Mouse (Mus musculus) G1E (cell line): Measurements from ENCODE around the gene Prkar1a. TPM values are rescaled to one million over a fixed set of nuclear protein-coding genes. Genes with fewer than 3 reads are reported as not detected.

Experiments used
- ATAC-seq: 2 replicates; pipeline ENCODE4 v1.8.0; 2016; ENCODE audit warnings: mild to moderate bottlenecking; ENCODE audit not compliant: insufficient number of reproducible peaks, poor library complexity, low FRiP score, severe bottlenecking; ENCODE audit errors: extremely low read depth
- DNase-seq: peaks from one replicate; pipeline ENCODE4 v3.0.0; 2012; ENCODE audit warnings: low spot score
- H3K27me3 ChIP-seq: 2 replicates; pipeline ENCODE4 v1.6.1; 2012; ENCODE audit warnings: mild to moderate bottlenecking, low read length, inconsistent platforms; ENCODE audit not compliant: insufficient read depth
- H3K36me3 ChIP-seq: replicated peaks from 2 replicates; pipeline ENCODE3; 2012; ENCODE audit warnings: mild to moderate bottlenecking, inconsistent platforms
- H3K4me1 ChIP-seq: 2 replicates; pipeline ENCODE4 v1.6.1; 2012; ENCODE audit warnings: low read depth, low read length, inconsistent platforms, mixed read lengths; ENCODE audit not compliant: insufficient read depth
- H3K4me3 ChIP-seq: 2 replicates; pipeline ENCODE4 v1.5.1; 2012; ENCODE audit warnings: low read depth, mild to moderate bottlenecking, inconsistent platforms, low read length, moderate library complexity, mixed read lengths
- H3K9me3 ChIP-seq: replicated peaks from 2 replicates; pipeline ENCODE4 v1.6.1; 2012; ENCODE audit warnings: inconsistent platforms
- CTCF ChIP-seq: IDR thresholded peaks from 2 replicates; pipeline ENCODE4 v1.5.1; 2012; ENCODE audit warnings: low read depth, low read length, inconsistent platforms, mixed read lengths
- GATA1 ChIP-seq: IDR thresholded peaks from 2 replicates; pipeline ENCODE4 v1.6.1; 2012; ENCODE audit warnings: borderline replicate concordance, low read length, inconsistent platforms, mixed read lengths
- GATA2 ChIP-seq: IDR thresholded peaks from 2 replicates; pipeline ENCODE4 v1.6.1; 2012; ENCODE audit warnings: low read depth, low read length, inconsistent platforms, borderline replicate concordance
- POLR2AphosphoS5 ChIP-seq: IDR thresholded peaks from 2 replicates; pipeline ENCODE4 v1.6.1; 2012; ENCODE audit warnings: low read depth, low read length, inconsistent platforms; ENCODE audit not compliant: insufficient replicate concordance
- TAL1 ChIP-seq: conservative IDR thresholded peaks from 2 replicates; pipeline ENCODE4 v1.6.1; 2012; ENCODE audit warnings: low read depth, low read length, inconsistent platforms, mixed read lengths
- polyA plus RNA-seq: library from polyadenylated mRNA; stranded (reverse); fragments of >175 nt; gene quantifications from 2 replicates; pipeline ENCODE4 v1.2.3, GENCODE M21; 2012
- total RNA-seq, 2 experiments: library from RNA; stranded (forward) in 1 of 2; stranded (reverse) in 1 of 2; fragments of 200-1000 nt in 1 of 2; fragments of >200 nt in 1 of 2; fragmentation: Nextera tagmentation in 1 of 2; gene quantifications; 2 replicates each; pipeline ENCODE4 v1.2.3; 2014 to 2017

Prkar1a gene
- total and polyA plus RNA-seq, 3 experiments: 74.6 to 134 (median 85.6) TPM

DNA sequence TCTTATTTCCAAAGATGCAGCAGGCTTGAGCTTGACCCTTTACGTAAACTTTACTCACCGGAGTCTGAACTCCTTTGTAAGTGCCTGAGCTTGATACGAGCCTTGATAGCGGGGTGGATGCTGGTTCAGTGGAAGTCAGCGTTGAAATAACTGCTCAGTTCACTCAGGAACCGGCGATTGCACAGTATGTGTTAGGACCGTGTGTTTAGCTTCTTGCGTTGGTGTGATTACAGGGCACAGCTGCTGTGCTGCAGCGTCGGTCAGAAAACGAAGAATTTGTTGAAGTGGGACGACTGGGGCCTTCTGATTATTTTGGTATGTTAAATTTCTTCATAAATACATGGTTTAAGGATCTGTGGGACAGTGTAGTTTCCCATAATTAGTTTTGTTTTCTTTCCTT lies 17.2 kb downstream of the Prkar1a start:
- no peak overlapping the region for H3K4me3 ChIP-seq
- TF ChIP-seq GATA1 (no peak), CTCF (no peak), TAL1 (no peak), GATA2 (no peak), POLR2AphosphoS5 (no peak)
- no peaks in the 10 kb centered on the region for H3K27me3 ChIP-seq
- H3K36me3 ChIP-seq: peaks cover 95% of the 10 kb centered on the region
- H3K9me3 ChIP-seq: no peaks in the 10 kb centered on the region
- ATAC-seq (no peak), DNase-seq (no peak)
- peaks cover 2% of the 10 kb centered on the region; the same call in 1 of the 2 replicates for H3K4me1 ChIP-seq

DNA sequence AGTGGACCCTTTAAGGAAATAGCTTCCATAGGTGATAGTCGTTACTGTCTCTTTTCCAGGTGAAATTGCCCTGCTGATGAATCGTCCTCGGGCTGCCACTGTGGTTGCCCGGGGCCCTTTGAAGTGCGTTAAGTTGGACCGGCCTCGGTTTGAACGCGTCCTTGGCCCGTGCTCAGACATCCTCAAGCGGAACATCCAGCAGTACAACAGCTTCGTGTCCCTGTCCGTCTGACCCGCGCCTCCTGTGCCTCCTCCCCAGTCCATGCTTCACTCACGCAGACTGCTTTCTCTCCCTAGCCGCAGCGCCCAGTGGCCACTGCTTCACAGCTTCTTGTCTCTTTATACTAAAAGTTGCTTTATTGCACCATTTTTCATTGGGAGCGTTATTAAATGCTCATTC lies 18.2 kb downstream of the Prkar1a start:
- ATAC-seq: no peak
- Histone ChIP-seq H3K36me3 (peaks cover 96% of the 10 kb centered on the region), H3K4me1 (peaks cover 2% of the 10 kb centered on the region; the same call in 1 of the 2 replicates), H3K4me3 (no peak overlapping the region), H3K27me3 (no peaks in the 10 kb centered on the region), H3K9me3 (no peaks in the 10 kb centered on the region)
- no peak for DNase-seq
- no peak for TF ChIP-seq GATA1
- no peak for TF ChIP-seq CTCF
- TF ChIP-seq TAL1: no peak
- no peak for TF ChIP-seq GATA2
- TF ChIP-seq POLR2AphosphoS5: no peak

DNA sequence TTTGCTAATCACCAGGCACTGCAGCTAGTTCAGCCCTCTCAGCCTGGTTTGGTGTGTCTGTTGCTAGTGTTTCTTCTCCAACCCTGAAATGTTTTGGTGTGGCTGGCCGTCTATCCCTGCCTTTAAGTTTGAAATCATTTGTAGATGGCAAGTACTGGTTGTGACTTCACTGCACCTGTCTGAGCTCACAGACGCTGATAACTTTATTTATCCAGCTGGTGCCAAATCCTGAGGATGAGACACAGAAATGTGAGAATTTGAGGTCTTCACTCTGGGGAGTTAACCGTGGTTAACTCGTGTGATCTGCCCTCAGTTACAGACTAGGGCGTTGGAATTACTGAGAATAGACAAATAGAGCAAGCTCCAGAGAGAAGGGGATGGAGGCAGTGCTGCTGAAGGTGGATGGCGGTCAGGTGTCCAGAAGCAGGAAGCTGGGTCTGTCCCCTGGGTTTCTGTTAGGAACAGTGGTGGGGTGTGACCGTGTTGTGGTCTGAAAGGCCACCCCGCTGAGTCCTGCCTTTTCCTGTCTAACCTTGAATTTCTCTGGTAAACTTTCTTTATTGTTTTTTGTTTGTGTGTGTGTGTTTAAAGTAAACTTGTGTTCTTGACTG lies 19.0 kb downstream of the Prkar1a start:
- ATAC-seq (no peak), DNase-seq (no peak)
- Histone ChIP-seq H3K4me3 (no peak overlapping the region), H3K36me3 (peaks cover 93% of the 10 kb centered on the region), H3K9me3 (no peaks in the 10 kb centered on the region), H3K4me1 (peaks cover 2% of the 10 kb centered on the region; the same call in 1 of the 2 replicates), H3K27me3 (no peaks in the 10 kb centered on the region)
- TF ChIP-seq CTCF: no peak
- no peak for TF ChIP-seq TAL1
- TF ChIP-seq GATA1: no peak
- no peak for TF ChIP-seq GATA2
- TF ChIP-seq POLR2AphosphoS5: no peak

DNA sequence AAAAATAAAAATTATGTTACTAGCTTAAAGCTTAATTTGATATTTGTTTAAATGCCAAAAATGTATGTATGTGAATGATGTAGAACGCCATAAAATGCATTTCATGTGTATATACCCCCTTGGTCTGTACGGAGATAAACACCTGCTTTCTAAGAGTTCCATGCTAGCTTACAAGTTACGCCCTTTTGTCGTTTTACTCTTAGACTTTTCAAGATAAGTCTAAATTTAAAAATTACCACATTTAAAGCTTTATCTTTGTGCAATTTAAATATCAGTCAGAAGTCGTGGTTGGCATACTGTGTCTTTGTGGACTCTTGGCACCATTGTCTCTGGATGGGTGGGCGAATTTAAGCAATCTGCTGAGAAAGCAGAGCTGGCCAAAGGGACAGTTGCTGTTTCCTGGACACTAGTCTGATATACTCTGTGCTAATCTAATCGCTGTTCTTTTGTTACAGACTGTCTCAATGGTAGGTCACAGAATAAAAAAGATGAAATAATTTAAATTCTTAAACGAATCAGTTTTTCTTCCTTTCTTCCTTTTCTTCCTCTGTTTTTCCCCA lies 20.0 kb downstream of the Prkar1a start:
- peaks cover 2% of the 10 kb centered on the region; the same call in 1 of the 2 replicates for H3K4me1 ChIP-seq
- ATAC-seq (no peak), DNase-seq (no peak)
- no peak overlapping the region for H3K4me3 ChIP-seq
- no peaks in the 10 kb centered on the region for H3K9me3 ChIP-seq
- no peak for TF ChIP-seq POLR2AphosphoS5
- no peak for TF ChIP-seq GATA2
- no peak for TF ChIP-seq TAL1
- TF ChIP-seq CTCF: no peak
- TF ChIP-seq GATA1: no peak
- peaks cover 84% of the 10 kb centered on the region for H3K36me3 ChIP-seq
- H3K27me3 ChIP-seq: no peaks in the 10 kb centered on the region

DNA sequence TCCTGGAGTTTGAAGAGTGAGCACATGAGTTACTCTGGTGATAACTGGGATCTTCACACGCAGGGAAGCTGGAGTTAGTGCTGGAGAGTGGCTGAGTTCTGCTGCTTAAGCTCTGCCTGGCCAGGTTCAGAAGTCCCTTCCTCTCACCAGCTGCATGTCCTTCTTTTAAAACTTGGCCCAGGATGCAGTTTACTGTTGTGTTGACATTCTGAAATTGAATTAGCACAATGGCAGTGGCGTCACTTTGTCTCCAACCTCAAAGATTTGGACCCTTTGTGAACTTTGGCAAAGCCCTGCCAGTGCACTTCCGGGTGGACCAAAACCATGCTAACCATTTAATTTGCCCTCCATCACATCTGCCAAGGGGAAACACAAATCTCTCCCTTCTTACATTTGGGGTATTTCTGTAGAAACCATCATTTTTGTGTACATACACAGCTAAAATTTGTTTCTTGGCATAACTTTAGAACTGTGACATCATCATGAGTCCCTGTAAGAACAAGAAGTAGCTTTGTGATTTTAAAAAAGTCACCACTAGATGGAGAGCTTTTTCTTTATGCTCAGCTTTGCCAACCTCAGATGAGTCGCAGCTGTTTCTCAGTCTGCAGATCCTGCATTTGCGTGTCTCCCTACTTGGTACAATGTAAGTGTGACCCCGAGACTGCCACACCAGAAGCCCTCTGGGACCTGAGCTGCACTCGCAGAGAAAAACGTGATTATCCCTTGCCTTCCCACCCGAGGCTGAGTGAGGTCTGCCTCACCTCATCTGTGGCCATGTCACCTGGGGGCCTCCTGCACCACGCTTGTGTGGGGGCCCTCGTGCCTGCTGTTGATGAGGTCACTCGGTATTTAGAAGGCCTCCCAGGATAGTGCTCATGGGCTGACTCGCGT lies 21.1 kb downstream of the Prkar1a start:
- H3K27me3 ChIP-seq: no peaks in the 10 kb centered on the region
- peaks cover 74% of the 10 kb centered on the region for H3K36me3 ChIP-seq
- no peak overlapping the region for H3K4me3 ChIP-seq
- DNase-seq: no peak
- TF ChIP-seq POLR2AphosphoS5 (no peak), TAL1 (no peak), CTCF (no peak), GATA2 (no peak), GATA1 (no peak)
- H3K4me1 ChIP-seq: peaks cover 2% of the 10 kb centered on the region; the same call in 1 of the 2 replicates
- peak; percentile 46 for ATAC-seq
- H3K9me3 ChIP-seq: no peaks in the 10 kb centered on the region
